Comparison of ENCODE assay signal across 13 mouse cellular contexts in the genomic region with DNA sequence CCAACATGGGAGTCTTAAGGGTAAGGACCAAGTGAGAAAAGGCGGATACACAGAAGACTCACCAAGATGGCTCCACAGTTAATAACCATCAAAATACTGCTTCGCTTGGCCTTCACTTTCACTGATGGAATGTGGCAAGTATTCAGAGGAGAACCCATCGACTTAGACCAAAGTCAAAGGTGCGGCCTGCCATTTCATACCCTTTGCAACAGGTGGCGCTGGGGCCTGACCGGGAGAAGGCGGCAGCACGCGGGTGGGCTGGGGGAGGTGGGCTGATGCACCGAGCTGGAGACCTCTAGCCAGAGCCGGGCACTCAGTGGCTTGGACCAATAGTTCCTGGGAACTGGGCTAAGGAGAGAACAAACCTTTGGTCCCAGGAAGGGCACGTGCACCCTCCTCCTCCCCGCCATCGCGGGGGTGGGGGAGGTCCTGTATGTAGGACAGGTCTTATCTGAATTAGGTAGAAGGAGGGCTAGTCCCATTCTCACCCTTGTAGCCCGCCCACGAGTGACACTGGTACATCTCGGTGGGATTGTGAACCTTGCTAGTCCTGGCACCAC. TPM values are rescaled to one million over a fixed set of nuclear protein-coding genes. Genes with fewer than 3 reads are reported as not detected.
DNase-seq lines count a peak whose midpoint lies in the region; ATAC-seq lines count a peak whose summit lies in the region.
"Had no signal": no experiment of that assay in that cellular context is flagged by ENCODE, and none has a peak within 500 bp of the region (broad histone marks: within the 10 kb centered on the region; RNA-seq: fewer than 3 reads in every experiment).

No protein-coding gene starts in this region.

- WGBS in hindbrain, embryonic 12.5 days = 50% methylated on average over 18 of the region's 18 CpGs
- 45% methylated on average over 18 of the region's 18 CpGs for whole genome bisulfite sequencing in hindbrain, embryonic 14.5 days
- WGBS in neural tube, embryonic 12.5 days = 52% methylated on average over 18 of the region's 18 CpGs
- 52% methylated on average over 18 of the region's 18 CpGs for WGBS in embryonic facial prominence, embryonic 14.5 days
- WGBS in midbrain, embryonic 13.5 days = 39% methylated on average over 18 of the region's 18 CpGs

- no peak overlapping the region for H3K9ac ChIP-seq in hindbrain, embryonic 12.5 days
- H3K9ac ChIP-seq in hindbrain, embryonic 14.5 days = no peak overlapping the region
- H3K9ac ChIP-seq in neural tube, embryonic 12.5 days = no peak overlapping the region
- no peak overlapping the region for H3K9ac ChIP-seq in embryonic facial prominence, embryonic 14.5 days (ENCODE audit: low read depth, low read length)
- H3K9ac ChIP-seq in midbrain, embryonic 13.5 days (replicated peaks) = 0 out of 2 replicates have a peak overlapping the region, but pooled peaks have one; percentile 39
- H3K9ac ChIP-seq: neural tube, embryonic 13.5 days had no signal

- peaks cover 30% of the 10 kb centered on the region for H3K4me1 ChIP-seq in hindbrain, embryonic 12.5 days
- peaks cover 22% of the 10 kb centered on the region for H3K4me1 ChIP-seq in hindbrain, embryonic 14.5 days (replicated peaks; ENCODE audit: control insufficient read depth, insufficient read depth, low read length)
- peaks cover 16% of the 10 kb centered on the region for H3K4me1 ChIP-seq in neural tube, embryonic 12.5 days
- H3K4me1 ChIP-seq in embryonic facial prominence, embryonic 14.5 days (ENCODE audit: control insufficient read depth, insufficient read depth, low read length) = no peaks in the 10 kb centered on the region
- H3K4me1 ChIP-seq in midbrain, embryonic 13.5 days (replicated peaks) = peaks cover 43% of the 10 kb centered on the region

- intact Hi-C loops in heart, postnatal 36 days (cut with DNase I) = no loop called here

- DNase-seq in hindbrain, embryonic 14.5 days (ENCODE audit: low spot score) = no peak
- DNase-seq in neural tube, embryonic 10.5 days (ENCODE audit: extremely low spot score, low spot score) = no peak
- DNase-seq in embryonic facial prominence, embryonic 14.5 days (ENCODE audit: low spot score) = no peak
- DNase-seq in layer of hippocampus, postnatal 25 days (ENCODE audit: extremely low spot score in 1 of 2, low spot score in 1 of 2) = no peak
- DNase-seq in heart, postnatal 36 days = no peak
- DNase-seq: adrenal gland, postnatal 14 days; gastrocnemius, postnatal 10 days; right cerebral cortex, adult 18-20 months had no signal

- H3K4me2 ChIP-seq in hindbrain, embryonic 12.5 days (replicated peaks) = no peak overlapping the region
- no peak overlapping the region for H3K4me2 ChIP-seq in hindbrain, embryonic 14.5 days (replicated peaks)
- peak overlapping the region; percentile 33; the same call in 1 of the 2 replicates for H3K4me2 ChIP-seq in neural tube, embryonic 12.5 days (replicated peaks)
- no peak overlapping the region for H3K4me2 ChIP-seq in embryonic facial prominence, embryonic 14.5 days (ENCODE audit: low read depth, low read length)
- H3K4me2 ChIP-seq in midbrain, embryonic 13.5 days (replicated peaks) = peak overlapping the region; percentile 19; the same call in 1 of the 2 replicates
- H3K4me2 ChIP-seq: neural tube, embryonic 13.5 days had no signal

- ATAC-seq in hindbrain, embryonic 12.5 days (ENCODE audit: low FRiP score) = no peak
- ATAC-seq in hindbrain, embryonic 14.5 days (ENCODE audit: low FRiP score) = no peak
- ATAC-seq in neural tube, embryonic 12.5 days (ENCODE audit: low FRiP score, low read depth) = no peak
- no peak for ATAC-seq in embryonic facial prominence, embryonic 14.5 days (ENCODE audit: low read depth)
- no peak for ATAC-seq in midbrain, embryonic 13.5 days
- ATAC-seq: CD4-positive, CD25-positive, alpha-beta regulatory T cell, adult 4 months had no signal

- H3K27me3 ChIP-seq in hindbrain, embryonic 12.5 days = no peaks in the 10 kb centered on the region
- no peaks in the 10 kb centered on the region for H3K27me3 ChIP-seq in hindbrain, embryonic 14.5 days (ENCODE audit: control insufficient read depth, insufficient read depth, low read length)
- H3K27me3 ChIP-seq in neural tube, embryonic 12.5 days (replicated peaks) = no peaks in the 10 kb centered on the region
- H3K27me3 ChIP-seq in embryonic facial prominence, embryonic 14.5 days (replicated peaks; ENCODE audit: control insufficient read depth, insufficient read depth, low read length) = no peaks in the 10 kb centered on the region
- no peaks in the 10 kb centered on the region for H3K27me3 ChIP-seq in midbrain, embryonic 13.5 days
- H3K27me3 ChIP-seq: neural tube, embryonic 13.5 days had no signal

- H3K4me3 ChIP-seq in hindbrain, embryonic 12.5 days = no peak overlapping the region
- no peak overlapping the region for H3K4me3 ChIP-seq in hindbrain, embryonic 14.5 days (replicated peaks; ENCODE audit: low read length)
- H3K4me3 ChIP-seq in neural tube, embryonic 12.5 days = no peak overlapping the region
- no peak overlapping the region for H3K4me3 ChIP-seq in embryonic facial prominence, embryonic 14.5 days (ENCODE audit: low read depth, low read length)
- H3K4me3 ChIP-seq in midbrain, embryonic 13.5 days (replicated peaks) = no peak overlapping the region
- H3K4me3 ChIP-seq: neural tube, embryonic 13.5 days had no signal

- no peaks in the 10 kb centered on the region for H3K36me3 ChIP-seq in hindbrain, embryonic 12.5 days
- H3K36me3 ChIP-seq in hindbrain, embryonic 14.5 days (replicated peaks; ENCODE audit: control insufficient read depth, insufficient read depth) = no peaks in the 10 kb centered on the region
- no peaks in the 10 kb centered on the region for H3K36me3 ChIP-seq in neural tube, embryonic 12.5 days
- no peaks in the 10 kb centered on the region for H3K36me3 ChIP-seq in embryonic facial prominence, embryonic 14.5 days (ENCODE audit: control insufficient read depth, insufficient read depth, low read length)
- H3K36me3 ChIP-seq in midbrain, embryonic 13.5 days = no peaks in the 10 kb centered on the region
- H3K36me3 ChIP-seq: neural tube, embryonic 13.5 days had no signal

- peaks cover 16% of the 10 kb centered on the region for H3K9me3 ChIP-seq in hindbrain, embryonic 12.5 days (replicated peaks)
- H3K9me3 ChIP-seq in hindbrain, embryonic 14.5 days (ENCODE audit: control insufficient read depth, low read length) = peaks cover 23% of the 10 kb centered on the region
- peaks cover 24% of the 10 kb centered on the region for H3K9me3 ChIP-seq in neural tube, embryonic 12.5 days
- peaks cover 34% of the 10 kb centered on the region for H3K9me3 ChIP-seq in embryonic facial prominence, embryonic 14.5 days (ENCODE audit: control insufficient read depth, low read length)
- peaks cover 18% of the 10 kb centered on the region for H3K9me3 ChIP-seq in midbrain, embryonic 13.5 days

- peak overlapping the region; percentile 52; the same call in 1 of the 2 replicates for H3K27ac ChIP-seq in hindbrain, embryonic 12.5 days
- H3K27ac ChIP-seq in hindbrain, embryonic 14.5 days = no peak overlapping the region
- no peak overlapping the region for H3K27ac ChIP-seq in neural tube, embryonic 12.5 days
- peak overlapping the region; percentile 89; the same call in 1 of the 2 replicates for H3K27ac ChIP-seq in embryonic facial prominence, embryonic 14.5 days (replicated peaks; ENCODE audit: low read depth, low read length)
- peak overlapping the region; percentile 47; the same call in 1 of the 2 replicates for H3K27ac ChIP-seq in midbrain, embryonic 13.5 days
- H3K27ac ChIP-seq: neural tube, embryonic 13.5 days had no signal

RNA-seq across cellular contexts. Expression of a gene that starts 9.3 kb away (rescaled TPM):
- polyA plus RNA-seq in hindbrain, embryonic 12.5 days (2016; fragmentation: Nextera tagmentation; extraction: Ambion mirVana) = 763 and 927 TPM in 2 replicates
- polyA plus RNA-seq in hindbrain, embryonic 14.5 days (2014; fragmentation: Nextera tagmentation; extraction: Ambion mirVana) = 346 and 418 TPM in 2 replicates
- 777 and 779 TPM in 2 replicates for polyA plus RNA-seq in neural tube, embryonic 12.5 days (2016; fragmentation: Nextera tagmentation; extraction: Ambion mirVana)
- polyA plus RNA-seq in embryonic facial prominence, embryonic 14.5 days (2014; fragmentation: Nextera tagmentation; extraction: Ambion mirVana) = 2,046 and 2,257 TPM in 2 replicates
- polyA plus RNA-seq in midbrain, embryonic 13.5 days (2015; fragmentation: Nextera tagmentation; extraction: Ambion mirVana) = 409 and 424 TPM in 2 replicates
- total RNA-seq in layer of hippocampus, postnatal 25 days (2021) = 10 to 100 TPM; 49.8 to 50.2 TPM
- total RNA-seq in heart, postnatal 36 days (2021) = 10 to 100 TPM; 12.0 to 15.5 TPM

RNA-seq across cellular contexts. Expression of a gene that starts 39.1 kb away (rescaled TPM):
- polyA plus RNA-seq in hindbrain, embryonic 12.5 days (2016; fragmentation: Nextera tagmentation; extraction: Ambion mirVana) = 20.5 and 21.9 TPM in 2 replicates
- polyA plus RNA-seq in hindbrain, embryonic 14.5 days (2014; fragmentation: Nextera tagmentation; extraction: Ambion mirVana) = 12.2 and 13.7 TPM in 2 replicates
- polyA plus RNA-seq in neural tube, embryonic 12.5 days (2016; fragmentation: Nextera tagmentation; extraction: Ambion mirVana) = 17.9 and 21.6 TPM in 2 replicates
- polyA plus RNA-seq in embryonic facial prominence, embryonic 14.5 days (2014; fragmentation: Nextera tagmentation; extraction: Ambion mirVana) = 38.6 and 44.3 TPM in 2 replicates
- 15.5 and 17.1 TPM in 2 replicates for polyA plus RNA-seq in midbrain, embryonic 13.5 days (2015; fragmentation: Nextera tagmentation; extraction: Ambion mirVana)
- total RNA-seq in layer of hippocampus, postnatal 25 days (2021) = 1 to 10 TPM; 5.5 to 7.2 TPM
- 1 to 10 TPM; 2.5 to 2.7 TPM for total RNA-seq in heart, postnatal 36 days (2021)

Comparison
In these comparisons a context has a peak if more than half of its experiments do, and no peak if none do; other contexts are left out.
1. H3K27ac ChIP-seq: peak in hindbrain, embryonic 12.5 days (single experiment), embryonic facial prominence, embryonic 14.5 days (single experiment) and midbrain, embryonic 13.5 days (single experiment); none in hindbrain, embryonic 14.5 days (single experiment) and neural tube, embryonic 12.5 days (single experiment).
2. H3K4me2 ChIP-seq: peak in neural tube, embryonic 12.5 days (single experiment) and midbrain, embryonic 13.5 days (single experiment); none in hindbrain, embryonic 12.5 days (single experiment), hindbrain, embryonic 14.5 days (single experiment) and embryonic facial prominence, embryonic 14.5 days (single experiment).